Mouse (Mus musculus): ENCODE results near the gene Chpt1. TPM values are rescaled to one million over a fixed set of nuclear protein-coding genes. Genes with fewer than 3 reads are reported as not detected.

The Chpt1 gene
- total RNA-seq, 2 experiments from 2014 or later = 102 to 103 TPM

DNA sequence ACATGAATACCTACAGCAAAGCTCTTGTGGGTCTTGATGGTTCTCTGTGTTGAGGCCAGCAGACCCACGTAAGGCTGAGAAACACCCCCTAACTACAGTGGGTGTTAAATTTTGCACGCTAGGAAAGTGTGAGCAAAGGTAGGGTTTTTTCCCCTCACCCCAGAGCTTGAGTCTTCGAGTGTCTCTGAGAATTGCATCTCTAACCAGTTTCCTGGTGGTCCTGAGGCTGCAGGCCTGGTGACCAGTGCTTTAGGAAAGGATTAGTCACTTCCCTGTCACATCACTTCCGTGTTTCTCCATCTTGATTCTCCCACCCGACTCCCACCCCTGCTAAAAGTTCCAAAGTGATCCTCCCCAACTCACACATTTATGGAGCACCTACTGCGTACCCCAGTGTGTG lies 99.7 kb downstream of the Chpt1 start:
- DNase-seq = no peak

DNA sequence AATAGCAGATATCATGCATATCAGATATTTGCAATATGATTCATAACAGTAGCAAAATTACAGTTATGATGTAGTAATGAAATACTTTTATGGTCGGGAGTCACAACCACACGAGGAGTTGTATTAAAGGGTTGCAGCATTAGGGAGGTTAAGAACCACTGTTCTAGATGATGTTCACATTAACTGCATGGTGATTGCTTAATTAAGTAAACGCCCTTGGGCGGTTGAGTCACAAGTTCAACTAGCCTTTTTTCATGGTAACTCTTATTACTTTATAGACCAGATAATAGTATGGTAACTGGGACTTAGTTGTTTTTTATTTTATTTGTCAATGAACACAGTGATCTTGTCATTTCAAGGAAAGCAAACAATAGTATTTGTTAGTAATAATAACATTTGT lies 100.9 kb downstream of the Chpt1 start:
- no peak for DNase-seq

Other genes starting within 250 kb of the Chpt1 start
- gene Dram1, start 125.0 kb downstream of the Chpt1 start, total RNA-seq (2021) = 1 to 10 TPM; 1.2 to 5.5 TPM
- 10 to 100 TPM; 15.4 to 15.8 TPM for gene Gnptab, start 124.9 kb downstream of the Chpt1 start, total RNA-seq (2021)
- gene Sycp3, start 44.5 kb downstream of the Chpt1 start, total RNA-seq (2021) = not detected
- 1,000 to 10,000 TPM; 1,393 to 2,492 TPM for gene Mybpc1, start 101.1 kb upstream of the Chpt1 start, total RNA-seq (2021)
- not detected for gene Spic, start 180.9 kb upstream of the Chpt1 start, total RNA-seq (2021)
- gene Arl1, start 226.8 kb upstream of the Chpt1 start, total RNA-seq (2021) = 10 to 100 TPM; 73.8 to 76.8 TPM

Data from gastrocnemius, postnatal 25 days (tissue).